Mouse (Mus musculus): Measurements from ENCODE around the gene Lrriq1.
A peak's percentile ranks its signal among the peaks of the same experiment; 100 is the strongest.

Lrriq1 gene

DNA sequence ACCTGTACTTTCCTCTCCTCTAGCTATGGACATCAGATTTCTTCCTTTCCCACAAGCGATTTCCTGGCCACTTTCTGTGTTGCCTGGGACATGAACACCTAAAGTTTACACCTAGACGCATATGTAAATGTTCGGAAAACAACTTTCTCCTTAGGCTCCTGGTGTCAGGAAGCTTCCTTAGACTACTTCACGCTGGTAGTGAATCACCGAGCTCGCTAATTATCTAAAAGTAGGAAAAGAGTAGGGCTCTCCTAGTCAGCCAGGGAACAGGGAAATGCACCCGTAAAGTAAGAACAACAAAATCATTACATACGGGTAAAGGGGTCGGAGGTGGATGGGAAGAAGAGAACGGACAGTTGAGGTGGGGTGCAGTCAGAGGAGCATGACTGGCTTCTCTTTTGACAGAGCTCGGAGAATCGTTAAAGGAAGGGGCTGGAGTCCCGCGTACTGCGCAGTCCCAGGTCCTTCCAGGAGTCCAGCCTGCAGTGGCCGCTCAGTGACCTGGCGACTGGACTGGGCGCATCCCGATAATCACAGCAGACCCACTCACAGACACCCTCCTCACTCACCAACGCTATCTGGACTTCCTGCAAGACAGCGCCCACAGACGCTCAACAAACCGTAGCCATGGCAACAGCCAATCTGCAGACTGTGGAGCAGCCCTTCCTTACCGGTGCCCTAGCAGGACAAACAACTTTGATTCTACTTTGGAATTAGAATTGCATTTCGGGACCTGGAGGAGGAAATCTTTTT is at the start of gene Lrriq1:
Gene Lrriq1, minus strand, starts transcription at position 616 of the 753 bp plus-strand sequence.
- no peak for DNase-seq (ENCODE audit: low spot score)

DNA sequence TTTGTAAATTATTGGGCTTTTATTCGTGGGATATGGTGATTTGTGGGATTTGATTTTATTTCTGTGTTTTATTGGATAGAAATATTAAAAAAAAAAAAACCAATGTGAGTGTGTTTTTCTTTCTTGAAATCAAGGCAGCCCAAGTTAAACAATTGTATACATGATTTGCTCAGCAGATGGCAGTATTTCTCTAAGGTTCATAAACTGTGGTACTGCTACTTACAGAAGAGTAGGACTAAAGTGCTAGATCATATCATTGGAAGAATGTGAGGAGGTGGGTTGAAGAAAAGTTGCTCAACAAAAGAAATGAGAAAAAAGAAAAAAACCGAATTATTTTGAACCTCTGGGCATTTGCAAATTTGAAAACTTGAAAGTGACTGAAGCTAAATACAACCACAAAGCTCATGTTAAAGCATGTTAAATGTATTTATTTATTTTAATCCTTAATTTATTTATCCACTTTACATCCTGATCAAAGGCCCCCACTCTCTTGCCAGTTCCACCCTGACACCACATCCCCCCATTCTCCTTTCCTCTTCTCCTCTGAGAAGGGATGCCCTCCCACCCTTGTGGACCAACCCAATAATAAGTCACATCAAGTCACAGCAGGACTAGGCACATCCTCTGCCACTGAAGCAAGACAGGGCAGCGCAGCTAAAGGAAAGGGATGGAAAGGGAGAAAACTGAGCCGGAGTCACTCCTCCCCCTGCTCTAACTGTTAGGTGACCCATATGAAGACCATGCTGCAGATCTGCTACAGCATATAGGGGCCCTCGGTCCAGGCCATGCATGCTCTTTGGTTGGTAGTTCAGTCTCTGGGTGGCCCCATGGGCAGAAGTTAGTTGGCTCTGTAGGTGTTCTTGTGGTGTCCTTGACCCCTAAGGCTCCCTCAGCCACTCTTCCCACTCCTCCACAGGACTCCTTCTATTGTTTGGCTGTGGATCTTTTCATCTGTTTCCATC is 18.0 kb upstream of the Lrriq1 start:
- DNase-seq (ENCODE audit: low spot score), result no peak

DNA sequence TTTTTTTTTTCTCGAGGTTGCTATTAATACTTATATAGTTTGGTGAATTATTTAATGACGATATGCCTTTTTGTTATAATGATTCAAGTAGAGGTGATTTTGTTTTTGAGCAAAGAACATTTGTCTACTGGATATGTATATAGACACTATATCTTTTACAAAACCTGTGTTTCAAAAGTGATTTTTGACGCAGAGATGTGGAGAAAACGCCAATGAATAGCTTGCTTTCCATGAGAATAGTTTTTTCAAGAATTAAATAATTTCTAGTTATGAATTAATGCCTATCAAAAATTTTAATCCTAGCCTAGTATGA is 294 bp upstream of the Lrriq1 start:
- DNase-seq (ENCODE audit: low spot score), result no peak

DNA sequence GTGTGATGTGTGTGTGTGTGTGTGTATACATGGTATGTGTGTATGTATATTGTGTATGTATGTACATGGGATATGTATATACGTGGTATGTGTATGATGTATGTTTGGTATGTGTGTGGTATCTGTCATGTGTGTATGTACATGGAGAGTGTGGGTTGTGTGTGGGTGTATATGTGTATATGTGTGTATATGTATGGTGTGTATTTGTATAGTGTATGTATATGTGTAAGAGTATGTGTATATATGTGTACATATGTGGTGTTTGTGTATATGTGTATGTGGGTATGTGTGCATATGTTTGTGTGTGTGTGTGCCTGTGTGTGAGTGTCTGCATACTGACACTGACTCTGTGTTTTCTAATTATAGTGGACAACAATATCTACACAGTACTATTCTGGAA is 9.5 kb downstream of the Lrriq1 start:
- no peak for DNase-seq (ENCODE audit: low spot score)

DNA sequence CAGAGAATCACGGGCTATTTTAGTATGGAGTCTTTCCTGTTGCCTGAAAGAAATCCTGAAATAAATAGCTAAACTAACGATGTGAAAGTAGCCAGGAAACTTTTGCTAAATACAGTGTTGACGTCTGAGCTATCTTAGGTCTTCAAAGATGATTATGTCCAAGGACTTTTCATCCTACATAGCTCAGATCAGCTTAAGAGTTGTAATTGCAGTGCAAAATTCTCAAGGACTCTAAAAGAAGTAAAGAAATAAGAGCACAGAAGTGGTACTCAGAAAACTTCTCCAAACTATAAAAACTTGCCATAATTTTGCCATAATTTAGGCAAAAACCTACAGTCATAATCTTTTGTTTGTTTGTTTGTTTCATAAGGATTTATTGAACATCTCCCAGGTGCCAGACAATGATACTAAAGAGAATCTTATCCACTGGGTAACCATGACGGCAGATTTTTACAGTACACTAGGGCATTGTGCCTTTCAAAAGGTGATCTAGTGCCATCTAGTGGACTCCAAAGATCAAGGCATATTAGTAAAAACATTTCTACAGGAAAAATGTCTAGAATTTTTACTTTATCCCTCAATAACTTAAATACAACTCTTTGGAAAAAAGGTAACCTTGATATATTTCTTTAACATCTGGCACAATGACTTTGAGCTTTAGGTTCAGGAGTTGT is 41.3 kb downstream of the Lrriq1 start:
- peak; percentile 3 for DNase-seq (ENCODE audit: low spot score)

DNA sequence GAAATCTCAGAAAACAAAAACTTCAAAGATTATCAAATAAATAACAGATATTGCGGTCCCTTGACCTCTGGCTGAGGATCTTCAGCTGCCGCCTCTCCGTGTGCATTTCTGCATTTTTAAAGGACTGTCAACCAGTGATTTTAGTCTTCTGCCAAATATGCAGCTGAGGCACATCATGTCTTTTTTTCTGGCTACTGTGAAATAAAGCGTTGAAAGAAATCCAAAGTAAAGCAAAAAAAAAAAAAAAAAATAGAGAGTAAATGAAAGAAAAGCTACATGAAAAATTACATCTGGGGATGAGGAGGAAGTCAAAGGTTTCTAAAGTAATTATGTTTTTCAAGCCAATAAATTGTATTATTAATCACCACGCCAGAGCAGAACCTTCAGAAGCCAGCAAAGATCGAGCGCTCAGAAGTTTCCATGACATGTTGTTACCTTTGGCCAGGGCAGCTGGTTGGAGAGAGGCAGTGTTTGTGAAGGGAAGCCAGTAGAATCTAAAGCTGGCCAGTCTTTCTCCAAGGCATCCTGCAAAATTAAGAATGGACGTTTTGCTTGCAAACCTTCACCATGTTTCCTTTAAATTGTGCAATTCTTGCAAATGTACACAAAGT is 90.2 kb downstream of the Lrriq1 start:
- no peak for DNase-seq (ENCODE audit: low spot score)

DNA sequence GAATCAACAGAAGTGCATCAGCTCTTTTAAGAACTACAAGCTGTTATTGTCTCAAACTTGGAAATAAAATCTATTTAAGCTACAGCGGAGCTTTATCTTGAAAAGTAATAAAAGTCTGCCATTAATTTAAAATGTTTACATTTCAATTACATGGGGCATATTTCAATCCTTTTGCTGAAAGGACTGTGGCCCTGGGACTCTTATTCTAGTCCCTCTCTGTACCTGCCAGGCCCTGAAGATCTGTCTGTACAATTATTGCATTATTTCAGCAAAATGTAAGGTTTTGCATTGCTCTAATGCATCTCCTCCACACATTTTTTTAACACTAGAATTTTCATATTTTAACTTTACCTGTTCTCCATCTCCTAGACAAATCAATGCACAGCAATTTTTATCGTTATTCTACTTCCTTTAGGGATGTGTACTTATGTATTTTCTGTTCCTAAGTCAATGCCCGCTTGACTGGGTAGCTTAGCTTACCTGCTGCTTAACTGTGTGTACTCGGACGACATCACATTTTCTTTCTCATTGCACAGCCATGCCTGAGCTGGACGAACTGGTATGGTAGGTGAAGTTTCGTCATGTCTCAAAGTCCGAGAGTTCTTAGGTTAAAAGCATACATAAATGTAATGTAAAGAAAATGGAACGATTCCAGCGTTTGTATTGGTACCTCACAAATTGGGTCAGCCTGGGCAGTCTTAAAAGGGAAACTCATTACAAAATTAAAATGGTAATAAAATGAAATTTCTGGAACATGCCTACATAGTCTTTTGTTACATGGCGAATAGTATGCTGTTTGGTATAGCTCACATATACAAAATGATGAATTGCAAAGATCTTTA is 91.0 kb downstream of the Lrriq1 start:
- no peak for DNase-seq (ENCODE audit: low spot score)

DNA sequence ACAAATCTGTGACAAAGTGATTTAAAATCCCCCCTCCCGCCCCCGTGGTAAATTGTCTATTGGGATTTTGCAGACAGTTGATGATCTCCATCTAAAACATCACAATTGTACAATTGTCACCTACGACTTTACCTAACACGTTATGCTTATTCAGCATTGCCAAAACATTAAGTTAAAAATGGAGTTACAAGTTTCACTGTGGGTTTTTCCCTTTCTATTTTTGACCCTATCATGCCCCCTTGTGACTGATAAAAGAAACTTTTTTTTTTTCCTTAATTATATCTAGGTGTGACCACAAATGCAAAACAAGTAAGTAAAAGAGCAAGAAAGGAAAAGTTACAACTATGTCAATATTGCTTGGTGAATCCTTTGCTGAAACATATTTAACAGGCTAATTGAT is 93.6 kb downstream of the Lrriq1 start:
- DNase-seq (ENCODE audit: low spot score), result peak; percentile 1

DNA sequence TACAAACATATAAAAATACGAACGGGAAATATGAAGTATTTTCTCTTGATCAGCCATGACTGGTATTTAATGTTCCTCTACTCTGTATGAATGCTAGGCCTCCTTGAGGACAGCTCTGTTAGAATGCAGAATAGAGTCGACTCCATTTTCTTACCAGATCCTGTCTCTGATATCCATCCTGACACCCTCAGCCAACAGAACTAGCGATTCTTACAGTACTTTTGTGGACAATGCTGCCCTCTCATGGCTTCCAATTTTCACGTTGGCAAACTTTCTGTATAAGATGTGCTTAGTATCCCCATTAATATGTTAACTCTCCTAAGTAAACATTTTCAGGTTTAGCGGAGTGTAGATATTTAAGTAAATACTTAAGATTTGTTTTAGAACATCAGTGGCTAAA is 94.6 kb downstream of the Lrriq1 start:
- DNase-seq (ENCODE audit: low spot score), result no peak

DNA sequence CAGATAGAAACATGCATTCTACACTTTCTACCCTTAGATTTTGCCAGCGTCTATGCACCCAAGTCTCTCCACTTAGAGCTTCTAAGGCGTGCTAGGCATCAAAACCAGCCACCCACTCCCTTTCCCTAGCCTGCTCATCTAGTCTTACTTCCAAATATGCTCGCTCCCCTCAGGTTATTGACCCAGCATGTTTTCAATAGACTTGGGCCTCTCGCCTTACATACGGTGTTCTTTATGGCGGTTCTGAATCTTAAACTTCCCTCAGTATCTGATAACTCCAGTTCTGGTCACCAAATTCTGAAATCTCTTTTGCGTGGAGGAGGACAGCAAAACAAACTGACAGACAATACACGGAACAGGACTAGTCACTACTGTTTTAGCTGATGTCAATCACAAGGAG is 95.5 kb downstream of the Lrriq1 start:
- no peak for DNase-seq (ENCODE audit: low spot score)

DNA sequence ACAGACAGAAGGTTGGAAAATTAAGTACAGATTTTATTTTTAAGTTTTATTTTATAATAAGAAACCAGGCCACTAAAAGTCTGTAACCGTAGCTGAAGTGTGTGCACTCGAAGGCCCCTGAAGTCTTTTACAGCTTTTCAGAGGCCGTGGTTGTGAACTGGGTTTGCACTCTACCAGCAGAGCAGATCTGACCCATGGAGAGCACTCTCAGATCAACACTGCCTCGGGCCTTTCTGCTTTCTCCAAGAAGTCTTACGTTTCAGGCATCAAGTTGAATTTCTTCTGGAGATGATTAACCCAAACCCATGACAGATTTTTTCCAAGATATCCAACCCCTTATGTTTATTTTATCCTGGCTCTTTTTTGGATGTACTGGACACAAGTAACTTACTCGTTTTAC is 121.5 kb downstream of the Lrriq1 start:
- DNase-seq (ENCODE audit: low spot score), result no peak

DNA sequence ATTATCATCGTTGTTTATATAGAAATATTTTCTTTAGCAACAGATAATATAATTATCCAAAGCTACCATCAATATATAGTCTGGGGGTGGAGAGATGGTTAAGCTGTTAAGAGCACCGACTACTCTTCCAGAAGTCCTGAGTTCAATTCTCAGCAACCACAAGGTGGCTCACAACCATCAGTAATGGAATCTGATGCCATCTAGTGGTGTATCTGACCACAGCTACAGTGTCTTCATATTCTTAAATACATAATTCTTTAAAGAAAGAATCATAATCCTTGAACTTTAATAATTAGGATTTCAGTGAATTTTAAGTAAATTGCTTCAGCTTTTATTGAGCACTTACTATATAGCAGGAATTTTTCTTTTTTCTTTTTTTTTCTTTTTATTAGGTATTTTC is 128.0 kb downstream of the Lrriq1 start:
- DNase-seq (ENCODE audit: low spot score), result no peak

DNA sequence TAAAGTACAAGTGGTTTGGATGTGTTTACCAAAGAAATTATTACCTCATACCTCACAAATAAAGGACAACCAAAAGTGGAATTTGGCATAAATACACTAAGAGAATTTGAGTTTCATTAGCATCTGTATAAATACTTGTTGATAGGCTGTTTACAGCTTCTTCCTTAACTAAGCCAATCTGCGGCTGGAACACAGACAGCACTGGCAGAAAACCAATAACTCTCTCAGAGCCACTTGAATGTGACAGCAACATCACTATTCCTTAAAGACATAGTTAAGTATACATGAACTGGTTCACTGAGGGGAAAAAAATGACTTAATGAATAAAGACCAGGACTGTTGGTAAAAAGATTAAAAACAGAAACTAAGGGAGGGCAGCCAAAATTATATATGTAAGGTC is 150.0 kb downstream of the Lrriq1 start:
- DNase-seq (ENCODE audit: low spot score), result no peak

DNA sequence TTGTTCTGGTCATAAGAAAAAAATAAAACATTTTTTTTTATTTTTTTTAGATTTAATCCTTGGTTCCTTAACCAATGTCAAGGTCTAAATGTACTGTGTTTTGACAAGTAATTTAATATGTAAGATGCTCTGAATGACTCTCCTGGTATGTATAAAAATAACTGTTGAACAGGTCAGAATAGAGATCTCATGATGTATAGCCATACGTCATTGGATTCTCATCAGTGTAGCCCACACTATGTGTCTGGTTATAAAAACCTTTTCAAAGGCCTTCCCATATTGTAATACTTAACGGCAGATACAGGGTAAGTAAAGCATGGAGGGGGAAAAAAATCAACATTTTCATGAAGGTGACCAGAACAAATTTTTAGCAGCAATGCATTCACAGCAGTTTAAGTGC is 186.5 kb downstream of the Lrriq1 start:
- DNase-seq (ENCODE audit: low spot score), result no peak

DNA sequence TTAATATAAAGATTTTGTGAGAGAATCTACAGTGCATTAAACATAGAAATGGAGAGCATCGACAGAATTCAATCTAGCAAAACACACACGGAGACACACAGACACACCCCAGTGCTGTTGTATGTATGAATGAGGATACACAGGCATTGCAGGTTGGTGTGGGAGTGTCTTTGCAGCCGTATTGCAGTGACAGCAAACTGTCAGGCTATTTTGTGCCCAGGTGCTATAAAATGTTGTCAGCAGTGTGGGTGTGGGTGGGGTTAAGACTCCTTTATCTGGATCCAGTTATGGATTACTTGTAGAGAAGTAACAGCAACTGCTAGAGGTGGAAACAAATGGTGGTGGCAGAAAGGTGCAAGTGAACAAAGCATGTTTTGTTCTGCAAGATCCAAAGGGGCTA is 189.5 kb downstream of the Lrriq1 start:
- no peak for DNase-seq (ENCODE audit: low spot score)

DNA sequence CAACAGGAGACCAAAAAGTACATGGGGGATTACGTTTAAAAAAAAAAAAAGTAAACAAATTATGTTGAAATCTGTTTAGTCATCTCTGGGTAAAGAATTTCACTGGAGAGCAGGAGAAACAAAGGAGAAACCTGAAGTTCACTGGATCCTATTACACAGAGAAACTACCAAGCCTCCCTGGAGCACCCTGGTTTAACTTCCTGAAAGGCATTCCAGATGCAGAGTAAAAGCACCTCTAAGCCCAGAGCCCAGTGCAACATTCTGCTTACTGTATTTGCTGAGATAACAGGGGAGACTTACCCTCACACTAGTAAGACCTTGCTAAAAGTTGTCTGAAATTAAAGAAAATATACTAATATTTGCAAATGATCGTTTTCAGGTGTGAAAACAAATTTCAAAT is 191.1 kb downstream of the Lrriq1 start:
- no peak for DNase-seq (ENCODE audit: low spot score)

DNA sequence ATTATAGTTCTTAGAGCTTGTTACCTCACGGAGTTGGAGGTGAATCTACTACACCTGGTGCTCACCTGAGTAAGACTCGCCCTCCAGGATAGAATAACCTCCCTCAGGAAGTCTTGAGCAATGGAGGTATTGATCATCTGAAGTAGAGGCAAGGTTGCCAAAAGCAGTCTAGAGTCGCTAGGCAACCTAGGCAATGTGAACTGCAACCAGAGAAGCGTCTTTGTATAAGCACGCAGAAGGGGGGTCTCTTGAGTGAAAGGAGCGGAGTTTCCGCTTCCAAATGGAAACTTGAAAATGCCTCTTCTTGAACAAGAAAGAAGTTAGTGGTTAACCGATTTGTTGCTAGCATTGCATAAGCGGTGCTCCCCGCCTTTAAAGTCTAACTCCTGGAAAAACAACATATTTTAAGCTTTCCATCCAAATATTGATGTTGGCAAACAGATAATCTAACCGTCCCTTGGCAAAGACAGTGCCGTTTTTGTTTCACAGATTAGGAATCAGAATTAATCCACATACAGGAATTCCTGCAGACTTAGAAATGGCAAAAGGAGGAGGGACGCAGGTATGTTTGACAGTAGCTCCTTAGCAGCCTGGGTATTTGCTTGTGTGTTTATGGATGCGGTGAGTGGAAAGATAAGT is 201.0 kb downstream of the Lrriq1 start:
- no peak for DNase-seq (ENCODE audit: low spot score)

DNA sequence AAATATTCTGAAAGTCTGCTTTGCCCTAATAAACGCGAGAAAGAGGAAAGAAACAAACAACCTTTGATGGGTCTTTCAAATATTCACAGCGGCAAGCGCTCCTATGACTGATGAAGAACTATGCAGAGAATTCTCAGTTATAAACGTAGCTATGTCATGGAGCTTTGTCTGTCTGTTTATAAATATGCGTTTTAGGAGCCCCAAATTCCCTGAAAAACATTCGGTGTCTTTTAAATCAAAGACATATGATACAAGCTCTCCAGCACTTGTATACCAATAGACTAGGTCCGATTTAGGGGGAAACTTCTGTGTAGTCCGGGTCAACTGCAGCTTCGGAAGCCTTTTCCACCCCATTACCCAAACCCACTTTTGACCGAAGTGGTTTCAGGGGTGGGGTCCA is 205.2 kb downstream of the Lrriq1 start:
- DNase-seq (ENCODE audit: low spot score), result no peak

DNA sequence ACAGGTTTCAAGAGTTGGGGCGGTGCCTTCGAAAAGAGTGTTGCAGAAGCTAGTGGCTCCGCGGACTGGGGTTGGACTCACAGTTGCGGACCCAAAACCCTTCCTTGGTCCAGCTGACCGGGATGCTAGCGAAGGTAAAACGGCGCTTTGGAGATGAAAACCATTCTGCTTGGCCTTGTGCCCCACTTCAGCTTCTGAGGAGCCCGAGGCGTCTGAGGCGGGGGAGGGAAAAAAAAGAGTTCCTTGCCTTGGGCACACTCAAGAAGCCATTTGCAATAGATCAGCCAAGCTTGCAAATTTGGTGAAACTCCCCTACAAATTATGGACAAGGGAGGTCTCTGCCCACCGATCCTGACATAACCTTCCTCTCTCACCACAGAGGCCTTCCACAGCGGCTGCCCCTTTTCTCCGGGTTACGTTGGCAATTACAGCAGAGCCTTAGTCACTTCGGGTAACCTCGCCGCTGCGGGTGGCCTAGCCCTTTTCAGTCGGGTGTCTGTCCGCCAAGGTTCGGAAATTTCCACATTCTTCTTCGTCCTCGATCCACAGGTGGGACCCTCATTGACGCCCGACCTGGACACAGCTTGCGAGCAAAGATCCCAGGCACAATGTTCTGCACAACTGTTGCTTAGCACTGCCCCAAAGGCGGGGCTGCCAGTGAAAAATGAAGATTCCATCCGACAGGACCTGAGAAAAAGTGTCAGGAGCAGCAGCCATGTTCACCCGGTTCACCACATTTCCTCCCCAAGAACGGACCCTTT is 206.2 kb downstream of the Lrriq1 start, which contains the start of gene Alx1:
Gene Alx1, minus strand, starts transcription at position 486 of the 761 bp plus-strand sequence.
- no peak for DNase-seq (ENCODE audit: low spot score)

DNA sequence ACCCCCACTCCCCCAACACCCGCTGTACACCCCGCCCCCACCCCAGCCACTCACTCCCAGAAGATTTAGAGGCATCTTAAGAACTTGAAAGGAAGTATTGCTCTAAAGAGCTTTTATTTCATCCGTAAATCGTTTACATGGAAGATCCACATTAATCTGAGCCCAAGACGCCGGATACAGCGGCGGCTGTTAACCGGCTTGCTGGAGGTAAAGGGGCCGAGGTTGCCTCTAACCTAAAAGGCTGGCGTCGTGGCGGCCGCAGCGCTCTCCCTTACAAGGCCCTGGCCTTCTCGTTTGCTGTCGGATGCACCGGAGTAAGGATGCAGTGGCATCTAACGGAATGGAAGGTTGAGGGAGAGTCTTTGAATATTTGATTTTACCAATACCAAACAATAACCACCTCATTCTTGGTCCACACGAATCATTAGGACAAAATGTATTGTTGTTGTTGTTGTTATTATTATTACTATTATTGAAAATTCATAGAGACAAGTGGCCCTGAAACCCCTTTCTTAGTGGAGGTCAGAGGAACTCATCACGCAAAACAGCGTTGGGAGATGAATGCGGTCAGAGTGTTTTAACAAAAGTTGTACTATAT is 206.9 kb downstream of the Lrriq1 start:
- DNase-seq (ENCODE audit: low spot score), result no peak

Data from c-Kit-positive CD71-positive TER-119-positive erythroid progenitor cells, embryonic 14.5 days (primary cell).